Mouse (Mus musculus) activated CD4-positive, CD25-positive, alpha-beta regulatory T cell, adult 4 months (primary cell): ENCODE measurements around the gene Mrps35. TPM values are rescaled to one million over a fixed set of nuclear protein-coding genes. Genes with fewer than 3 reads are reported as not detected.

Experiments used
- ATAC-seq: one replicate; pipeline ENCODE4 v1.8.0; 2017
- polyA plus RNA-seq, 2 experiments: library from polyadenylated mRNA; unstranded; fragments of 100-300 nt; shearing (Covaris generic); gene quantifications; one replicate each; pipeline ENCODE4 v1.2.1; 2017

Gene Mrps35
- polyA plus RNA-seq, 2 experiments from 2014 or later: 92.3 to 93.8 TPM

DNA sequence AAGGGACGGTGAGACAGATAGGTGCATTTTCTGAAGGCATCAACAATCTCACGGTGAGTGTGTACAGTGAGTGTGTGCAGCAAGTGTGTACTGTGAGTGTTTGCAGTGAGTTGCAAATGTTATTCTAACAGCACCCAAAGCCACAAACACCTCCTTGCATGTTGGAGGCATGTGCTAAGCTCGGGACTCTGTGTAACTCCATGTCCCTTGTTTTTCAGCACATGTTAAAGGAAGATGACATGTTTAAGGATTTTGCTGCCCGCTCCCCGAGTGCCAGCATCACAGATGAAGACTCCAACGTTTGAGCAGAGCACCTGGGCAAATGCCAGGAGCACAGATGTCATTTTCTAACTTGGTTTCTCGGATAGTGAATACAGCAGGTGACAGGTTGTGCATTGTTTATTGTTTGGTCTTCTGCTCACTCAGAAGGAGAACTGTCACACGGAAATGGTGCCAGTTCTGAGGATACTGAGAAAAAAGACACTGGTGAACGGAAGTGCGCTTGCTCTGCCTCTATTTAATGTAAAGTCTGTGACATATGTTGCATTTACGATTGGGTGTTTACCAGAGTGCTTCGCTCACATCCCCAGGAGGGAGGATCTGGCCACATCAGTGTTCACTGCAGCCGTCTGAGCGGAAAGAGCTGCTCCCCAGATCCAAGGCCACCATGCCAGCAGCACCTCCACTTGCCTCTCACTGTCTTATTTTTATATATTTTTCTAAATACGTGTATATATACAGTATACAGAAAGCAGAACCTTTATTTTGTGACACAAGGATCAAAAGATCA, 12.3 kb upstream of the Mrps35 start:
- no peak for ATAC-seq

DNA sequence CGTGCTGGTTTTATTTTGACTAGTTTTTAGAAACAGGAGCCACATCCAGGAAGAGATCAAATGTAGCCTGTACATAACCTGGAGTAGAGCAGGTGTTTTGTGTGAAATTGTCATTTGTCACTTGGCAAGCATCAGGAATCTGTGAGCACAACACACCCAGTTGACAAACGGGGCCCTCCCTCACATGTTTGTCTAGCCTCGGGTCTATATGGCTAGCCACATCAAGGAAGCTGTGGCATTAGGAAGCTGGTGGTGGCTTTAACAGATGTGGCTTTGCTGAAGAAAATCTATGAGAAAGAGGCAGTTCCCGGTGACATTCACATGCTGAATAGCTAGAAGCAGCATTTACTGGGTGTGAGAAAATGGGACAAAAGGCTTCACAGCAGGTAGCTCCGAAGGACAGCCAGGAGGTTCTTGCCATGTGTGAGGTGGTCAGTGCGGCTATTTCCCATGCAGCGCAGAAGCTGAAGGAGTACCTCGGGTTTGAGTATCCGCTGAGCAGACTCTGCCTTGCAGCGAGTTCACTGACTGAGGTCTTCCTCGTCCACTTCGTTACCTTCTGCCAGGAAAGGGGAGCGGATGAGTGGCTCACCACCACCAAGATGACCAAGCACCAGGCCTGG, 10.2 kb upstream of the Mrps35 start, which contains the start of gene Rep15:
Rep15 (plus strand) TSS at position 282 of the 623 bp plus-strand sequence.
- ATAC-seq: no peak

DNA sequence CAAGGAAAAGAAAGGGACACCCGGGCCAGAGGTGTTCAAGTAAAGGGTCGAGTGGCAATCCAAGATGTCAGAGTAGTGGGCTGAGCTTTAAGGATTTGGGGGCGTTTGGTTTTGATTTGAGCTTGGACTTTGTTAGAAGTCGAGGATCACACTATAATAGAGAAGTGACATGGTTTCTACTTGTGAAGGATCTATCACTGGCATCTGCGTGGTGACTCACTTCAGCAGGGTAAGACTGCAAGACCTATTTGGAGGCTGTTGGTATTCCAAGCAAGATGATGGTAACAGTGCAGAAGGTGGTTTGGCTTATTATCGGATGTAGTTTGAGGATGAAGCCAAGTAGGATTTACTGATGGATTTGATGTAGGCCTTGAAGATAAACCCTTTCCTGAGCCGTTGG, 1.1 kb downstream of the Mrps35 start:
- ATAC-seq: no peak

DNA sequence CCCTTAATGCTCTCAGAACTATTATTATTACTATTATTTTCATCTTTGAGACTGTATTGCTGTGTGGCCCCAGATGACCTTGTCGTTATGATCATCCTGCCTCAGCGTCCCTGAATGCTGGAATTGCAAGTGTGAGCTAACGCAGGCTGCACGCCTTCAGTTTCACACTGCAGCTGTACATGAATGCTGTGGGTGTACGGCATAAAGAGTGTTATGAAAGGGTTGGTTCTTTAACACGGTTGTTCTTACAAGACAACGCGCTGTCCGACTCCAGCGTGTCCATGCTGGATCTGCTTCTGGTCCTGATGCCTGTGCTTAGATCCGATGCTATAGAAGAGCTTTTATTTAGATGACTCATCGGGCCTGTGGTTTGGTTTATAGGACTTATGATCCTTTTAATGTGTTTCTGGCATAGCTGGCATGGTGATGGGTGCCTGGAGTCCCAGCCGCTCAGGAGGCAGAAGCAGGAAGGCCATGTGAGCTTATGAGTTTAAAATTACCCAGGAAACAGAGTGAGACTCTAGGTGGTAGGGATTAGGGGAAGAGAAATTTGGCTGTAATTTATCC, 6.8 kb downstream of the Mrps35 start:
- no peak for ATAC-seq

DNA sequence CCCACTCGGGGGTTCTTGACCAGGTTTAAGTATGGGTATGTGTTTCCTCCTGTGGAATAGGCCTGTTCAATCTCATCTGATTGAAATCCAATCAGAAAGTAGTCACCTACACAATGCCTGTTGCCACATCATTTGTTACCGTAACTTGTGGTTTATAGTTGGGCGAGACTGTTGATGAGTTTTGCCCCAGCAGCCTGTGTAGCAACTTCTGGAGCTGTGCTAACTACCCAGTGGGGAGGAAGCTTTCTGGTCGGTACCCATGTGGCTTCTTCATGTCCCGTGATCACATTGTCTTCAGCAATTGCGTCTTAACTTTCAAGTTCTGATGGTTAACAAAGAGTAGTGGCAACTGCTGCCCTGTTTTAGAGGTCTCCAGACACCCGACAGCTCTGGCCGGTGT, 9.1 kb downstream of the Mrps35 start:
- ATAC-seq: no peak

DNA sequence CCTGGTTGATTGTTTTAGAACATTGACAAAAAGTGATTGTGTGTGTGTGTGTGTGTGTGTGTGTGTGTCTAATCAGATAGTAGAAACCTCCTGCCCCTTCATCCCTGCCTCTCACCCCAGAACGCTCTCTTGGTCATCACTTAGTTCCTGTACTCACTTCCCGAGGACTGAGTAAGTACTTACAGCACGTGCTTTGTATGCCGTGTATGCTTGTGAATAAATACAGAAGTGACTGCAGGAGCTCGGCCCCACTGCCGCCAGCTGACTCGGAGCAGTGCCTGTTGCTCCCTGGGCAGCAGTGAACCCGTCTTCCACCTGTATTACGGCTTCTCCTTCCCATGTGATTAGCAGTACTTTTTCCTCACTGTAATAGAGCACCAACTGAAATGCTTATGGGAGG, 9.9 kb downstream of the Mrps35 start:
- no peak for ATAC-seq

DNA sequence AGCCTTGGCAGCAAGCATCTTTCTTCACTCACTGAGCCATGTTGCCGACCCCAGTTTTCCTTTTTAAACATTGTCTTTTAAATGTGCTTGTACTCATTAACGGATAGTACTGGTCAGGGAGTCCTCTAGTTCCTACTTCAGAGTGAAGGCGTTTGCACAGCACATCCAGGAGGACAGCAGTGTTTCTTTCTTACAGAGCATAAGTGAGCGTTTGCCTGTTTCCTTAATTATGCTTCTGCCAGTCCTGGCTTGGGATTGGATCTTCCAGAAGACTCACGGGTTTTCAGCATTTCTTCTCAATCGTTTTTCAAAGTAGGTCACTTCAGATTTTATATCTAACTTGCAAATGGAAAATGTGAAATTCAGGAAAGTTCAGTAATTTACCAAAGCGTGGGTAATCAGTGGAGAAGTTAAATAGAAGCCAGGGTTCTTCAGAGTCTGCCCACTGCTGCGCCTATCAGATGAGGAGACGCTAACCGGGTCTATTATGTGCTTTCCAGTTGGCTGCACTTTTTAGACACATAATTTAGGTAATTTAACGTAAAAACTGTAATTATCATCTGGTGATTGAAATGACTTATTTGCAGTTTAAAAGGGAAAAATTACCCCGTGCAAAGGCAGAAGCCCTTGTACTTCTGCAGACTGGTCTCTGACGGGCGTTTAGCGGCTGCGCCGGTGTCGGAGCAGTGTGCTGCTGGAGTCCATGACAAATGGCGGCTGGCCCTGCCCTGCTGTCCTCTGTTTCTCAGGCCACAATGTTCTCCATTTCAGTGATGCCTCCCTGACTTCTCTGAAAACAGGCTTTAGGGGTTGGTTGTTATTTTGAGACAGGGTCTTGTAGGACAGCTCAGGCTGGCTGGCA, 11.5 kb downstream of the Mrps35 start:
- no peak for ATAC-seq

DNA sequence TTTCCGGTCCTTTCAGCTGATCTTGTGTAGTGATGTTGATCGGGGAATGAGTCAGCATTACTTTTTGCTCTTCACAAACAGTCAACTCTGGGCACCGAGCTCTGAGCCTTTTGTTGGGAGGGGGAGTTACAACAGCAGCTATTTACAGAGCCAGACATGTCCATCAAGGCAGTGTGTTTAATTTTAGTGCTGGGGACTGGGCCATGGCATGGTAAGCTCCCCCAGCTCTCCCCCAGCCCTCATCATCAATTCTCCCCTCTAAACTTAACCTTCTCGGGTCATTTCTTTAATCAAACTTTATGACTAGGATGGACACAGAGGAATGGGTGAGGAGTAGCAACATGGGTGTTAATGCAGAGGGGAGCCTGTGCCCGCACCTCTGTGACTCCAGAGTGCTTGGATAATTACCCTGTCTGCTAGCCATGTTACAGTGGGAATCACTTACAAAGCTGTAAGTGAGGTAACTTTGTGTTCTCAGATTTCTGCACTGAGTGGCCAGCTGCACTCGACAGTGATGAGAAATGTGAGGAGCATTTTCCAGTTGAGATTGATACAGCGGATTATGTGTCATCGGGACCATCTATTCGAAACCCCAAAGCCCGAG, 12.9 kb downstream of the Mrps35 start:
- no peak for ATAC-seq

DNA sequence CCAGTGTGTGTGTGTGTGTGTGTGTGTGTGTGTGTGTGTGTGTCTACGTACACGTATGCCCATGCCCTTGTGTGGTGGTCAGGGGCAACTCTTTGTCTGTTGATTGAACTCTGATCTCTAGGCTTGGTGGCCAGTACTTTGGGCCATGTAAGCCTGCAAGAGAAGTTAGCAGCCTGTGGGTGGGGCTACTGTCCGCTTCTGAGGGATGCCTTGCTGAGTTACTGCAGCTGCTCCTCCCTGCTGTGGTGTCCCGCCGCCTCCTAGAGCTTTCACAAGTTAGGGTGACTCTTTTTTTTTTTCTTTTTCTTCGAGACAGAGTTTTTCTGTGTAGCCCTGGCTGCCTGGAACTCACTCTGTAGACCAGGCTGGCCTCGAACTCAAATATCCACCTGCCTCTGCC, 16.8 kb downstream of the Mrps35 start:
- ATAC-seq: no peak

DNA sequence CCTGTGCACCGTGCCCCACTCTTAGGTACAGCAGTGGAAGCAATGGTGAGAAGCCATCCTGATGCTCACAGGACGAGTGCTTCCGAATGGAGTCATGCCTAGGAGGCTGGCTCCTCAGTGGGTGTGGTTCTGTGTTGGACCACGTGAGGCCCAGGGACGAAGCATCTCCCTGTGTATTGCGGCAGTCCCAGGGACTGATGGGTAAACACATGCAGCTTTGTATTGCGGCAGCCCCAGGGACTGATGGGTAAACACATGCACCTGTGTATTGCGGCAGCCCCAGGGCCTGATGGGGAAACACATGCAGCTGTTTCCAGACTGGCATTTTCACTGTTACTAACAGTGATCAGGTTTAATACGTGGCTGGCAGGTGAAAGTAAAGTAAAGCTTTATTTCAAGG, 19.1 kb downstream of the Mrps35 start:
- ATAC-seq: no peak

DNA sequence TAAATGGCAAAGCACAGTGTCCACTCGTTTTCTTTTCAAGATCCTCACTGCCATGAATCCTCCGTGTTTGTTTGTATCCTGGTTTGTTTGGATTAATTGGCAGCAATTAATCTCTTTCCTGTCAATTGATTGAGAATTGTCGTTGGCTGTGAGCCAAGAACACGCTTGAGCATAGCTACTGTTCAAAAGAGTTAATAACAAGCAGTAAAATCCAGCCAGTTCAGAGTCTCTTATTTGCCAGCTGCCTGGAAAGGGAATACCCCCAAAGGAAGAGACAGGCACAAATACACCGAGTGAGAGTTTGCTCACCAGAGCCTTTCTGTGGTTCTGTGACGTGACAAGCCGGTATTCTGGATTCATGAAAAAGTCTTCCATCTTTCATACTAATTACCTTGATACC, 19.5 kb downstream of the Mrps35 start:
- no peak for ATAC-seq

DNA sequence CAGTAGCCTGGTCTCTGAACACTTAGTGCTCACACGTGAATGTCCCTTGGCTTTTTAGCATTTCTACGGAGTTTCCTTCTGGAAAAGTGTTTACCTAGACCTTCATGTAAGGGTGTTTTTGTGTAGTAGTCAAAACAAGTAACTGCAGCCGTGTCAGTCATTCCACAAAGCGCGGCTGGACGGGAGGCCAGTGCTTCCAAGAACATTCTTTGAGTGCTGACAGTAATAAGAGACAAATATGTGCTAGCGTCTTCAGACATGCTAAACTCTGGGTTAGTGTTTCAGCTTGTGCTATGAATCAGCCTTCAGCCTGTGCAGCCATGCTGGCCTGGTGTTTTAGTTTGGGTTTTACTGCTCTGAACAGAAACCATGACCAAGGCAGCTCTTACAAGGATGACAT, 20.1 kb downstream of the Mrps35 start:
- ATAC-seq: no peak

DNA sequence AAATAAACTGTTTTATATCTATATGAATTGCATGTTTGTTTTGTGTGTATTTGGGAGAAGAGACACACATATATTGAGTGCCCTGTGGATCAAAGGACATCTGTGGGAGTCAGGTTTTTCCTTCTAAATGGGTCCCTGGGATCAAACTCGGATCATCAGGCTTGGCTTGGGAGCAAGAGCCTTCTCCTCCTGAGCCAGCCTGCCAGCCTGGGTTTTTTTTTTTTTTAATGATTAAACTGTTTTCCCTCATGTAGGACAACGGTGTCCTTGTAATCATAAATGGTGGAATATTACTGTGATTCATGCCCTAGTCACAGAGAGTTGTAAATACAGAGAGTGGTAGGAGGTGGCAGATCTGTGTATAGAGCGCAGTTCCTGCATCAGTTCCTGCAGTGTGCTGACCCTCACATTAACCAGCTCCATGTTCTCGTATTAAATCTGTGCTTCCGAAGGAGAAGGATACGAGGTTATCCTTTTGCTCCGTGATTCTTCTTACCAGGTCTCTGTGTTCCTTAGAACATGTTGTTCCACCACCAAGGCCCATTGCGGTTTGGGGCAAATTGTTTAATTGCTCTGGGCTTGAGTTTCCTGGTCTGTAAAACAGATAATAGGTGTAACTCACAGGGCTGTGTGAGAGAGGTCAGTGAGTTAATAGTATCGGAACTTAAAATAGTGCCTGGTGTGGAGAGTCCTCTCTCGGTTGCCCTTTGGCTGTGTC, 21.8 kb downstream of the Mrps35 start:
- ATAC-seq: no peak

DNA sequence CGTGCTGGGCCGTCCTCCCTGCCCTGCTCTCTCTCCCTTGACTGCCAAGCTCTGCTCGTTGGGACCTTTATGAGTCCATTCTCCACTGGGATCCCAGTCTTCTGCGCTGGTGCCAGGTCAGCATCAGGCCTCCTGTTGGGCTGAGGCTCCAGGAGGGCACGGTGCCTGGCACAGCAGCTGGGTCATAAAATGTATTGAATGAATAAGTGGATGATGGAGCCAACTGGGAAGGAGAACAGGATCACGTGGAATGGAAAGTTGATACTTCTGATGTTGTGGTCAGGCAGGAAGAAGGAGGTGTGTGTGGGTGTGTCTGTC, 22.3 kb downstream of the Mrps35 start:
- no peak for ATAC-seq

DNA sequence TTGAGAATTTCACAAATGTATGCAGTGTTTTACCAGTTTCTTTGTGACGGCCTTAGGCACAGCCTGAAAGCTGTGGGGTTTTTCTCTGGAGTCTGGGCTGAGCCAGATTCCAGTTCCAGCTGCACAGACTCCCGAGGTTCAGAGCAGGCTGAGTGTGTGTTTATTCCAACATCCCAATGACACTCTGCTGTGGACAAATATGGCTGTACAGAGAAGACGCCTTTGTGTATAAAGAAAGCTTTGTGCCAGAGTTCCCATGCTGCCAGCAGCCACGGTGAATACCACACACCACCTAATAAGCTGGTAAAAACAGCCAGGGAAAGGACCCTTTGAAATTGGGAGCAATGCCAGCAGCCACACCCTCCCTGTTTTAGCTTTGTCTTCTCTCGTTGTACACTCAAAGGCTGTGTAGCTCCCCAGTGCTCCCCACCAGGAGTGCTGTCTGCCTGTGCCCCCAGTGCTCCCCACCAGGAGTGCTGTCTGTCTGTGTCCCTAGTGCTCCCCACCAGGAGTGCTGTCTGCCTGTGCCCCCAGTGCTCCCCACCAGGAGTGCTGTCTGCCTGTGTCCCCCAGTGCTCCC, 33.3 kb downstream of the Mrps35 start:
- ATAC-seq: no peak

DNA sequence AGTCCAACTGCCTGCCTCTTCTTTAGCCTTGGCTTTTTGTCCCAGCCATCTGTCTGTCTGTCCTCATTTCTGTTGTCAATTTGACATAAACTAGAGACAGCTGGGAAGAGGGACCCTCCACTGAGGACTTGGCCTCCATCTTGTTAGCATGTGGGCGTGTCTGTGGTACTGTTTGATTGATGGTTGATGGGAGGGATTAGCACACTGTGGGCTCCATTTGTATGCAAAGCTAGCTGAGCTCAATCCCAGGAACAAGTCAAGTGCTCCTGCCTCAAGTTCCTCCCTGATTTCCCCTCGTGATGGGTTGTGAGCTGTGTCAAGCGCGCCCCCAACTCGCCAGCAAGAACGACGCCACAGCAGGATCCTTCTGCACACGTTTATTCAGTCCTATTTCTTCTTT, 34.3 kb downstream of the Mrps35 start:
- no peak for ATAC-seq

DNA sequence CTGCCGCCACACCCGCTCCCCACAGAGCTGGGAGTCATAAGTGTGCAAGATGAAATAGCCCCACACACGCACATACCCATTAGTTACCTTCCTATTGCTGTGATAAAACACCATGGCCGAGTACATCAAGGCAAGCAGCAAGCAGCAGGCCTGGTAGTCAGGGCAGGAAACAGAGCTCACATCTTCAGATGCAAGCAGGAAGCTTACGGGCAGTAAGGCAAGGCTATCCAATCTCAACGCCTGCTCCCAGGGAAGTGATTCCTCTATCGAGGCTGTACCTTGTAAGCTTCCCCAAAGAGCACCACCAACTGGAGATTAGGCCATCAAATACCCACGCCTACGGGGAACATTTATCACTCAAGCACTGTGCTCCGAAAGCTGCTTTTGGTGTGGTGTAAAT, 37.4 kb downstream of the Mrps35 start:
- no peak for ATAC-seq

DNA sequence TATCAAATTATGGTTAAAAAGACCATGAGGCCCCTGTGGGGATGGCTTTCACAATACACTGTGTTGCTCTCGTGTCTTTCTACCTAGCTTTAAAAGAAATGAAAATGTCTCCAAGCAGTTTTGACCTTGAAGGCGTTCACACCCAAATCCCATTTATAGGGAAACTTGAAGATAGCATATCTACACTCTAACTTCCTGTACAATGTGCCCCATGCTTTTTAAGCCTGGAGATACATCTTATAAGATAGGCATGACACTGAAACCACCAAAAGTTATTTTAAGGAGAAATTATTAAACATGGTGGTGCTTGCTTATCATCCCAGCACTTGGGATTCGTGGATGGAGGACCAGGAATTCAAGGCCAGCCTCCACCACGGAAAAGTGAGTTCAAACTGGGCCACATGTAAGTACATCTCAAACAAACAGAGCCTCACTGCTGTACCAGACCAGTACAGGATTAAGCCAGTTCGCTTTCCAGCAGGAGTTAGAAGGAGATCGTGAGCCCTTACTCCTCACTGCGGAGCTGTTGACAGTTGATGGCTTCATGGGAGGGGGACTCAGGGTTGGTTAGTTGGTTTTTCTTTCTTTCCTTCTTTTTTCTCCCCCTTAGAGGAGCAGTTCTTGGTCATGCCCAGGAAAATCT, 43.0 kb downstream of the Mrps35 start:
- ATAC-seq: no peak

DNA sequence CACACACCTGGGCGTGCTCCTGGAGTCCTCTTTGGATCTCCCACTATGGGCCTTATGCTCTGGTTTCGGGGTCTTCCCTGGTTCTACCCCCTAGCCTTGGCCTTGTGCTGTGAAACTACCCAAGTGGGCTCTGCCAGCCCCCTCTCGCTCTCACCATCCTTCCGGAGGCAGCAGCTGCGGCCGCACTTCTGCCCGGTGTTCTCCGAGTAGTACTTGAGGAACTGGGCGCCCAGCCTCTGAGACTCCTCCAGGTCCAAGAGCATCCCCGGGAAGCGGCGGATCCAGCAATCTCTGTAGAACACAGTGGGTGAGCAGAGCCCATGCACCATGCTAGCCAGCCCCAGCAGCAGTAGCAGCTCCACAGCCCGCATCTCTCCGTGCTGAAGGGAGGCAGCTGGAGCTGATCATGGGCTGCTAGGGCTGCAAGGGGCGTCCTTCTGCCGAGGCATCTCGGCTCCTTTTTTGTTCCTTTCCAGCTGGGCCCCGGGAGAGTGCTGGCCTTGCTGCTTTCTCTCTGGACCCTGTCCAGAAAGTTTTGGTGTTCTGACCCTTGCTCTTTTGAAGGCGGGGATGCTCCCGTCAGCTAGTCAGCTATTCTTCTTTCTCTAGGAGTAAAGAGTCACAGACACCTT, 44.1 kb downstream of the Mrps35 start, which contains the start of gene Mansc4:
Mansc4 (minus strand) TSS at position 439 of the 632 bp plus-strand sequence.
- ATAC-seq: no peak

DNA sequence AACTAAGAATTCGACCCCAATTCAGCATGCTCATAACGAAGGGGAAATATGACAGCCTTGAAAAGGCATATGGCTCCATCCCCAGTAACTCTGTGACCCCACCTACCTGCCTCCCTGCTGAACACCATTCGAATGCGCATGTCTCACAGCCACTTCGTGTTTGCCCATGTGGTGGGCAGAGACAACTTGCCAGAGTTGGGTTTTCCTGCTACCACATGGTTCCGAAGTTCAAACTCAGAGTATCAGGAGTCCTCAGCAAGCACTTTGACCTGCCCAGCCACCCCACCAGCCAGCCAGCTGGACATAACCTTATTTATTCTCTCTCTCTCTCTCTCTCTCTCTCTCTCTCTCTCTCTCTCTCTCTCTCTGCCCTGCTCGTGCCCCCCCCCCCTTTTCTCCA, 45.2 kb downstream of the Mrps35 start:
- ATAC-seq: no peak

DNA sequence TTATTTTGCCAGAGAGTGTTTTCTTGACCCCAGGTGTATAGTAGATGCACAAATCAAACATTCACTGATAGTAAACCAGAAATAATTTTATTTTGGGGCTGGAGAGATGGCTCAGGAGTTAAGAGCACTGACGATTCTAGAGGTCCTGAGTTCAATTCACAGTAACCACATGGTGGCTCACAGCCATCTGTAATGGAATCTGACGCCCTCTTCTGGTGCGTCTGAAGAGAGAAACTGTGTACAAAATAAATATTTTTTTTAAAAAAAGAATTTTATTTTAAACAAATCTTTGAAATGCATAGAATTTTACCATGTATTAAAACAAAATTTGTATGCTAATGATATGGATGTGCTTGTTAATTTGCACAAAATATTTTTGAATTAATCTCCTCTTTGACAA, 46.0 kb downstream of the Mrps35 start:
- no peak for ATAC-seq
